Mouse (Mus musculus) cerebellum, adult 2 months (tissue): Measurements from ENCODE around the gene 4930470P17Rik.

Source experiments
- CTCF ChIP-seq: fragments of 200-500 bp; IDR thresholded peaks from 2 replicates; pipeline ENCODE4 v1.5.1; 2011; ENCODE audit warnings: low read depth, mild to moderate bottlenecking, control low read depth, low read length, moderate library complexity, borderline replicate concordance; ENCODE audit not compliant: insufficient read depth
- POLR2A ChIP-seq: fragments of 200-500 bp; IDR thresholded peaks from 2 replicates; pipeline ENCODE4 v1.6.1; 2011; ENCODE audit warnings: low read length, control low read depth, borderline replicate concordance; ENCODE audit not compliant: insufficient read depth

DNA sequence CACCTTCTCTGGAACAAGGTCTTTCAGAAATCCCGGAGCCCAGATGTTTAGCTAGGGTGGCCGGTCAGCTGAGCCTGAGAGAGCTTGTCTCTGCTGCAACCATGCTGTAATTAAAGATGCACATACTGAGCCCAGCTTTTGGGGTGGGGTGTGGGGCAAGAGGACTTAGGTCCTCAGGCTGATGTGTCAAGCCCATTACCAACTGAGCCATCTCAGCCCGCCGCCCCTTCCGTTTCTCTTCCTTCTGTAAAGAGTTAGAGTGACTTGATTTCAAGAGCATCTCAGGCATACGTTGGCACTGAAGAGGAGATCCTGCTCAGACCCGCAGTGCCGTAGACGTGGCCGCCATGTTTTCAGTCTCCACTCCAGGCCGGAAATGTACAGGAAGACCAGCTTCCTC lies 38.5 kb upstream of the 4930470P17Rik start:
- TF ChIP-seq CTCF (no peak), POLR2A (no peak)
